8 mouse cellular contexts compared by ENCODE assay signal in genomic region chr1:93668791-93669548, GRCm38 (mm10). TPM values are rescaled to one million over a fixed set of nuclear protein-coding genes. Genes with fewer than 3 reads are reported as not detected.
A peak's percentile ranks its signal among the peaks of the same experiment; 100 is the strongest.
DNase-seq lines count a peak whose midpoint lies in the region; ATAC-seq lines count a peak whose summit lies in the region.

No protein-coding gene starts in this region.

- 15% methylated on average over 17 of the region's 17 CpGs for WGBS in embryonic facial prominence, embryonic 13.5 days
- WGBS in liver, embryonic 13.5 days (ENCODE audit: insufficient replicate concordance): 8% methylated on average over 17 of the region's 17 CpGs

- H3K36me3 ChIP-seq in embryonic facial prominence, embryonic 13.5 days: no peaks in the 10 kb centered on the region
- no peaks in the 10 kb centered on the region for H3K36me3 ChIP-seq in liver, embryonic 13.5 days
- H3K36me3 ChIP-seq in splenic B cell, adult 2 months (ENCODE audit: control insufficient read depth, insufficient read depth, low read length, poor library complexity, severe bottlenecking): no peaks in the 10 kb centered on the region

- peak overlapping the region; percentile 13; the same call in 1 of the 2 replicates for H3K27ac ChIP-seq in embryonic facial prominence, embryonic 13.5 days
- H3K27ac ChIP-seq in liver, embryonic 13.5 days: peak overlapping the region; percentile 5; the same call in 1 of the 2 replicates

- ATAC-seq in embryonic facial prominence, embryonic 13.5 days (ENCODE audit: insufficient number of reproducible peaks, insufficient read depth, low FRiP score, low TSS enrichment, low read depth): peak; percentile 63; the same call in 1 of the 2 replicates
- ATAC-seq in liver, embryonic 13.5 days (ENCODE audit: low read depth): peak; percentile 71

- peak; percentile 95 for DNase-seq in 416B (ENCODE audit: low read depth)
- DNase-seq in adrenal gland, postnatal 36 days: peak; percentile 85 to 92
- DNase-seq in heart, adult 9 months (ENCODE audit: low spot score in 2 of 2): peak; percentile 83 to 84
- DNase-seq in kidney, adult 8-10 months: peak; percentile 76 to 88
- DNase-seq in liver, embryonic 13.5 days: peak; percentile 53
- DNase-seq in naive thymus-derived CD4-positive, alpha-beta T cell, adult 2 months (ENCODE audit: low read depth): peak; percentile 77
- peak; percentile 76 for DNase-seq in splenic B cell, adult 2 months (ENCODE audit: low read depth, low spot score)

- H3K4me3 ChIP-seq in embryonic facial prominence, embryonic 13.5 days: peak overlapping the region; percentile 36
- peak overlapping the region; percentile 49 for H3K4me3 ChIP-seq in liver, embryonic 13.5 days (replicated peaks)

- H3K4me1 ChIP-seq in embryonic facial prominence, embryonic 13.5 days: peaks cover 13% of the 10 kb centered on the region
- H3K4me1 ChIP-seq in liver, embryonic 13.5 days (replicated peaks): peaks cover 32% of the 10 kb centered on the region

- H3K9me3 ChIP-seq in embryonic facial prominence, embryonic 13.5 days: no peaks in the 10 kb centered on the region
- H3K9me3 ChIP-seq in liver, embryonic 13.5 days (replicated peaks): no peaks in the 10 kb centered on the region

- H3K27me3 ChIP-seq in embryonic facial prominence, embryonic 13.5 days: no peaks in the 10 kb centered on the region
- H3K27me3 ChIP-seq in liver, embryonic 13.5 days: no peaks in the 10 kb centered on the region
- no peaks in the 10 kb centered on the region for H3K27me3 ChIP-seq in splenic B cell, adult 2 months (ENCODE audit: control insufficient read depth, insufficient read depth, low read length, poor library complexity, severe bottlenecking)

- H3K9ac ChIP-seq in embryonic facial prominence, embryonic 13.5 days: peak overlapping the region; percentile 62
- peak overlapping the region; percentile 49; the same call in 1 of the 2 replicates for H3K9ac ChIP-seq in liver, embryonic 13.5 days

- peak overlapping the region; percentile 62 for H3K4me2 ChIP-seq in embryonic facial prominence, embryonic 13.5 days
- H3K4me2 ChIP-seq in liver, embryonic 13.5 days: peak overlapping the region; percentile 70

RNA-seq across cellular contexts. Expression of gene Stk25, which starts 10.5 kb away (rescaled TPM):
- total RNA-seq in adrenal gland, postnatal 36 days (2021): 100 to 1,000 TPM; 127 to 129 TPM
- polyA plus RNA-seq in embryonic facial prominence, embryonic 13.5 days (2015; fragmentation: Nextera tagmentation; extraction: Ambion mirVana): 171 and 196 TPM in 2 replicates
- polyA plus RNA-seq in liver, embryonic 13.5 days (2015; fragmentation: Nextera tagmentation; extraction: Ambion mirVana): 46.1 and 46.4 TPM in 2 replicates

RNA-seq across cellular contexts. Expression of gene Bok, which starts 16.5 kb away (rescaled TPM):
- total RNA-seq in adrenal gland, postnatal 36 days (2021): 10 to 100 TPM; 10.9 to 13.1 TPM
- polyA plus RNA-seq in embryonic facial prominence, embryonic 13.5 days (2015; fragmentation: Nextera tagmentation; extraction: Ambion mirVana): 43.3 and 48.2 TPM in 2 replicates
- 3.6 and 5.0 TPM in 2 replicates for polyA plus RNA-seq in liver, embryonic 13.5 days (2015; fragmentation: Nextera tagmentation; extraction: Ambion mirVana)

Comparison
In these comparisons a context has a peak if more than half of its experiments do, and no peak if none do; other contexts are left out.
1. Peak in every context shown above with its lines: DNase-seq, ATAC-seq, H3K4me3 ChIP-seq and H3K27ac ChIP-seq.